Mouse (Mus musculus) forebrain, postnatal 0 days (tissue): ENCODE measurements around the gene Gm20379. TPM values are rescaled to one million over a fixed set of nuclear protein-coding genes. Genes with fewer than 3 reads are reported as not detected.

Experiments
- ATAC-seq: fragments of 200-750 bp; cut with Nextera tagmentation; 2 replicates; pipeline ENCODE4 v1.8.0; 2017; ENCODE audit warnings: mild to moderate bottlenecking, moderate library complexity
- DNase-seq: peaks from one replicate; pipeline ENCODE4 v3.0.0-alpha.2; 2015
- H3K27ac ChIP-seq: fragments of 300-500 bp; sonication (generic); 2 replicates; pipeline ENCODE4 v1.5.1; 2014; ENCODE audit warnings: low read depth, mild to moderate bottlenecking, antibody characterized with exemption, low read length, moderate library complexity, mixed read lengths
- H3K27me3 ChIP-seq: fragments of 300-500 bp; sonication (generic); 2 replicates; pipeline ENCODE4 v1.6.1; 2014; ENCODE audit warnings: mild to moderate bottlenecking, low read length, mixed read lengths; ENCODE audit not compliant: insufficient read depth
- H3K36me3 ChIP-seq: fragments of 300-500 bp; sonication (generic); 2 replicates; pipeline ENCODE4 v1.6.1; 2014; ENCODE audit warnings: mild to moderate bottlenecking, moderate library complexity; ENCODE audit not compliant: insufficient read depth
- H3K4me1 ChIP-seq: fragments of 300-500 bp; sonication (generic); 2 replicates; pipeline ENCODE4 v1.6.1; 2014; ENCODE audit warnings: antibody characterized with exemption; ENCODE audit not compliant: insufficient read depth
- H3K4me2 ChIP-seq: fragments of 300-500 bp; sonication (generic); 2 replicates; pipeline ENCODE4 v1.6.1; 2014; ENCODE audit warnings: low read depth, mild to moderate bottlenecking, moderate library complexity
- H3K4me3 ChIP-seq: fragments of 300-500 bp; sonication (generic); 2 replicates; pipeline ENCODE4 v1.5.1; 2014; ENCODE audit warnings: low read depth, low read length, mixed read lengths
- H3K9ac ChIP-seq: fragments of 300-500 bp; sonication (generic); 2 replicates; pipeline ENCODE4 v1.6.1; 2014; ENCODE audit warnings: mild to moderate bottlenecking
- H3K9me3 ChIP-seq: fragments of 300-500 bp; sonication (generic); 2 replicates; pipeline ENCODE4 v1.6.1; 2016; ENCODE audit warnings: low read length
- CTCF ChIP-seq: sonication (generic); IDR thresholded peaks from 2 replicates; pipeline ENCODE4 v1.5.1; 2016; ENCODE audit warnings: antibody characterized with exemption, control low read depth, low read depth
- WGBS: fragments of 180-500 bp; shearing (Covaris S2); extraction: QIAGEN DNeasy Blood & Tissue Kit; methylation state at CpG from one replicate; pipeline ENCODE4 v1.1.7; 2014; 5-methylcytosine and 5-hydroxymethylcytosine counted together
- polyA plus RNA-seq: library from polyadenylated mRNA; unstranded; fragments of >200 nt; fragmentation: Nextera tagmentation; extraction: Ambion mirVana; gene quantifications from 2 replicates; pipeline ENCODE4 v1.2.1, GENCODE M21; 2015
- total RNA-seq: library from RNA; depleted of rRNA; stranded (reverse); fragments of >200 nt; gene quantifications from 2 replicates; pipeline ENCODE4 v1.2.3, GENCODE M21; 2014

The Gm20379 gene
- total and polyA plus RNA-seq, 2 experiments from 2014 or later: 0.25 TPM; not detected in 1

- 74% methylated on average over 8 of the region's 8 CpGs for WGBS
- H3K4me3 ChIP-seq: no peak overlapping the region
- H3K27me3 ChIP-seq: no peaks in the 10 kb centered on the region
- H3K9ac ChIP-seq: no peak overlapping the region
- H3K4me2 ChIP-seq: no peak overlapping the region
- ATAC-seq (no peak), DNase-seq (no peak)
- H3K27ac ChIP-seq: no peak overlapping the region
- H3K36me3 ChIP-seq: peaks cover 7% of the 10 kb centered on the region; the same call in 1 of the 2 replicates
- no peaks in the 10 kb centered on the region for H3K9me3 ChIP-seq
- 0 out of 2 replicates have a peak, but pooled peaks cover 4% of the 10 kb centered on the region for H3K4me1 ChIP-seq
- no peak for TF ChIP-seq CTCF
These were observed 2.5 kb upstream of the Gm20379 start for GRCm38 (mm10) chr13:92303062-92303948.

- Histone ChIP-seq H3K9ac (no peak overlapping the region), H3K36me3 (peaks cover 14% of the 10 kb centered on the region), H3K27ac (no peak overlapping the region), H3K9me3 (no peaks in the 10 kb centered on the region), H3K27me3 (no peaks in the 10 kb centered on the region), H3K4me3 (no peak overlapping the region), H3K4me2 (no peak overlapping the region), H3K4me1 (0 out of 2 replicates have a peak, but pooled peaks cover 4% of the 10 kb centered on the region)
- DNase-seq (no peak), ATAC-seq (no peak)
- 96% methylated on average over 5 of the region's 5 CpGs for WGBS
- no peak for TF ChIP-seq CTCF
These were observed 1.5 kb upstream of the Gm20379 start for GRCm38 (mm10) chr13:92304291-92304690.

GRCm38 (mm10) chr13:92314613-92315012 is 8.8 kb downstream of the Gm20379 start:
- no peaks in the 10 kb centered on the region for H3K27me3 ChIP-seq
- DNase-seq: no peak
- H3K4me2 ChIP-seq: no peak overlapping the region
- H3K4me1 ChIP-seq: no peaks in the 10 kb centered on the region
- 73% methylated on average over 5 of the region's 5 CpGs for WGBS
- no peaks in the 10 kb centered on the region for H3K9me3 ChIP-seq
- no peak overlapping the region for H3K9ac ChIP-seq
- no peak overlapping the region for H3K27ac ChIP-seq
- peak; percentile 36; the same call in 1 of the 2 replicates for ATAC-seq
- no peak overlapping the region for H3K4me3 ChIP-seq
- 0 out of 2 replicates have a peak, but pooled peaks cover 5% of the 10 kb centered on the region for H3K36me3 ChIP-seq
- TF ChIP-seq CTCF: no peak

GRCm38 (mm10) chr13:92320770-92321169 is 15.0 kb downstream of the Gm20379 start:
- Histone ChIP-seq H3K9me3 (no peaks in the 10 kb centered on the region), H3K4me3 (no peak overlapping the region), H3K27ac (no peak overlapping the region), H3K36me3 (no peaks in the 10 kb centered on the region), H3K9ac (no peak overlapping the region), H3K4me2 (no peak overlapping the region), H3K4me1 (no peaks in the 10 kb centered on the region), H3K27me3 (no peaks in the 10 kb centered on the region)
- no peak for TF ChIP-seq CTCF
- 90% methylated on average over 5 of the region's 5 CpGs for WGBS
- ATAC-seq: no peak
- DNase-seq: no peak

GRCm38 (mm10) chr13:92326030-92326429 is 20.2 kb downstream of the Gm20379 start:
- no peaks in the 10 kb centered on the region for H3K27me3 ChIP-seq
- H3K9me3 ChIP-seq: no peaks in the 10 kb centered on the region
- H3K9ac ChIP-seq: no peak overlapping the region
- no peak for TF ChIP-seq CTCF
- no peaks in the 10 kb centered on the region for H3K36me3 ChIP-seq
- no peak overlapping the region for H3K4me3 ChIP-seq
- H3K4me2 ChIP-seq: no peak overlapping the region
- H3K27ac ChIP-seq: no peak overlapping the region
- H3K4me1 ChIP-seq: no peaks in the 10 kb centered on the region
- ATAC-seq (no peak), DNase-seq (no peak)
- 84% methylated on average over 5 of the region's 5 CpGs for whole genome bisulfite sequencing

GRCm38 (mm10) chr13:92328000-92328399 is 22.2 kb downstream of the Gm20379 start:
- H3K4me3 ChIP-seq: no peak overlapping the region
- no peaks in the 10 kb centered on the region for H3K4me1 ChIP-seq
- H3K27me3 ChIP-seq: no peaks in the 10 kb centered on the region
- H3K36me3 ChIP-seq: no peaks in the 10 kb centered on the region
- no peak for DNase-seq
- H3K9me3 ChIP-seq: no peaks in the 10 kb centered on the region
- no peak overlapping the region for H3K27ac ChIP-seq
- no peak for TF ChIP-seq CTCF
- ATAC-seq: no peak
- H3K9ac ChIP-seq: no peak overlapping the region
- no peak overlapping the region for H3K4me2 ChIP-seq
- WGBS: 84% methylated on average over 2 of the region's 2 CpGs

- Histone ChIP-seq H3K9ac (no peak overlapping the region), H3K27ac (no peak overlapping the region), H3K4me3 (no peak overlapping the region), H3K4me2 (no peak overlapping the region), H3K36me3 (no peaks in the 10 kb centered on the region), H3K27me3 (no peaks in the 10 kb centered on the region), H3K9me3 (no peaks in the 10 kb centered on the region), H3K4me1 (no peaks in the 10 kb centered on the region)
- DNase-seq (no peak), ATAC-seq (no peak)
- no peak for TF ChIP-seq CTCF
- WGBS: 97% methylated on average over 3 of the region's 3 CpGs
These were observed 24.8 kb downstream of the Gm20379 start for GRCm38 (mm10) chr13:92330621-92331020.
